Mouse (Mus musculus): ENCODE measurements around the gene Olfr539.

DNA sequence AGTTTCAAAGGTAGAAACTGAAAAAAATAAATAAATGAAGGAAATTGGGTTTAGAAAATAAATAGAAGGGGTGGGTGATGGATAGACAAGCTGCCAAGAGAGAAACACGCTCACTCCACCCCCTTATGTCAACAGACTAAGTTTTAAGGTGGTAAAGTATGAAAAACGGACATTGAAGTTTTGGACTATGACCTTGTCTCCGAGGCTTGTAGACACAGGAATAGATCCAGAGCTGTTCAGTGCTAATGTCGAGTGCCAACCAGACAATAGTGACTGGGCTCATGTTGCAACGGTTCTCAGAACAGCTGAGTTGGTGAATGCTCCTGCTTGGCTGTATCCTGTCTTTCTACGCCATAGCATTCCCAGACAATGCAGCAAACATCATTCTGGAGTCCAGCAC, 61.4 kb downstream of the Olfr539 start:
- TF ChIP-seq CTCF (IDR thresholded peaks at IDR 0.05; ENCODE audit: borderline replicate concordance, insufficient read depth, low read depth, low read length) (no peak), POLR2A (IDR thresholded peaks at IDR 0.05; ENCODE audit: borderline replicate concordance, insufficient read depth, low read length) (no peak)
